Mouse (Mus musculus): ENCODE data around the gene BC034090. TPM values are rescaled to one million over a fixed set of nuclear protein-coding genes. Genes with fewer than 3 reads are reported as not detected.
"Not testable (repeated sequence)": the region's sequence is repeated elsewhere in the genome, so short reads cannot be mapped to it uniquely, and the experiment has no call there.

Gene BC034090
- polyA plus RNA-seq (2012; rRNA removed): 22.8 and 33.6 TPM in 2 replicates

- DNase-seq (ENCODE audit: low read depth): no peak
Measured at GRCm38 (mm10) chr1:155243797-155244770, at the start of gene BC034090. TSS of gene BC034090 (minus strand) at chr1:155244444.

- no peak for DNase-seq (ENCODE audit: low read depth)
Measured at GRCm38 (mm10) chr1:155293446-155293845, 49.2 kb upstream of the BC034090 start.

- DNase-seq (ENCODE audit: low read depth): no peak
Measured at GRCm38 (mm10) chr1:155289411-155289810, 45.2 kb upstream of the BC034090 start.

GRCm38 (mm10) chr1:155288033-155288432 is 43.8 kb upstream of the BC034090 start:
- DNase-seq (ENCODE audit: low read depth): no peak

- no peak for DNase-seq (ENCODE audit: low read depth)
Measured at GRCm38 (mm10) chr1:155283808-155284207, 39.6 kb upstream of the BC034090 start.

GRCm38 (mm10) chr1:155281003-155281793 is 37.0 kb upstream of the BC034090 start:
- DNase-seq (ENCODE audit: low read depth): no peak

GRCm38 (mm10) chr1:155280306-155280705 is 36.1 kb upstream of the BC034090 start:
- no peak for DNase-seq (ENCODE audit: low read depth)

- no peak for DNase-seq (ENCODE audit: low read depth)
Measured at GRCm38 (mm10) chr1:155276381-155277033, 32.3 kb upstream of the BC034090 start.

- DNase-seq (ENCODE audit: low read depth): no peak
Measured at GRCm38 (mm10) chr1:155275793-155276192, 31.5 kb upstream of the BC034090 start.

- no peak for DNase-seq (ENCODE audit: low read depth)
Measured at GRCm38 (mm10) chr1:155274976-155275375, 30.7 kb upstream of the BC034090 start.

- no peak for DNase-seq (ENCODE audit: low read depth)
Measured at GRCm38 (mm10) chr1:155272953-155273352, 28.7 kb upstream of the BC034090 start.

- DNase-seq (ENCODE audit: low read depth): not testable (repeated sequence)
Measured at GRCm38 (mm10) chr1:155262496-155262895, 18.3 kb upstream of the BC034090 start.

- no peak for DNase-seq (ENCODE audit: low read depth)
Measured at GRCm38 (mm10) chr1:155254309-155254708, 10.1 kb upstream of the BC034090 start.

GRCm38 (mm10) chr1:155253126-155253525 is 8.9 kb upstream of the BC034090 start:
- DNase-seq (ENCODE audit: low read depth): no peak

GRCm38 (mm10) chr1:155252631-155253121 is 8.4 kb upstream of the BC034090 start:
- no peak for DNase-seq (ENCODE audit: low read depth)

GRCm38 (mm10) chr1:155251596-155251995 is 7.4 kb upstream of the BC034090 start:
- no peak for DNase-seq (ENCODE audit: low read depth)

- no peak for DNase-seq (ENCODE audit: low read depth)
Measured at GRCm38 (mm10) chr1:155250531-155251135, 6.4 kb upstream of the BC034090 start.

- DNase-seq (ENCODE audit: low read depth): no peak
Measured at GRCm38 (mm10) chr1:155249896-155250295, 5.7 kb upstream of the BC034090 start.

GRCm38 (mm10) chr1:155248041-155248440 is 3.8 kb upstream of the BC034090 start:
- no peak for DNase-seq (ENCODE audit: low read depth)

- no peak for DNase-seq (ENCODE audit: low read depth)
Measured at GRCm38 (mm10) chr1:155247441-155247840, 3.2 kb upstream of the BC034090 start.

GRCm38 (mm10) chr1:155245516-155245915 is 1.3 kb upstream of the BC034090 start:
- DNase-seq (ENCODE audit: low read depth): no peak
